Mouse (Mus musculus) hindbrain, embryonic 11.5 days (tissue): ENCODE measurements at regions not wholly inside any gene's neighbourhood (a gene's known extent, or its start where the extent isn't known, plus 50 kb on each side); places are given as distances from the start of the nearest gene placed in this dataset.
"Not testable (repeated sequence)": the region's sequence is repeated elsewhere in the genome, so short reads cannot be mapped to it uniquely, and the experiment has no call there.

Source experiments
- ATAC-seq: fragments of 200-750 bp; cut with Nextera tagmentation; 2 replicates; pipeline ENCODE4 v1.8.0; 2017; ENCODE audit warnings: mild to moderate bottlenecking, moderate TSS enrichment, moderate library complexity; ENCODE audit not compliant: low FRiP score
- DNase-seq: peaks from one replicate; pipeline ENCODE4 v3.0.0-alpha.2; 2015; ENCODE audit warnings: low spot score
- H3K27ac ChIP-seq: fragments of 300-500 bp; sonication (generic); 2 replicates; pipeline ENCODE4 v1.5.1; 2014; ENCODE audit warnings: mild to moderate bottlenecking, low read depth, low read length
- H3K27me3 ChIP-seq: fragments of 300-500 bp; sonication (generic); 2 replicates; pipeline ENCODE4 v1.6.1; 2014; ENCODE audit warnings: mild to moderate bottlenecking, low read length, moderate library complexity, mixed read lengths; ENCODE audit not compliant: control insufficient read depth, insufficient read depth
- H3K36me3 ChIP-seq: fragments of 300-500 bp; sonication (generic); 2 replicates; pipeline ENCODE4 v1.6.1; 2014; ENCODE audit warnings: mild to moderate bottlenecking, low read length, moderate library complexity, mixed read lengths; ENCODE audit not compliant: control insufficient read depth, insufficient read depth
- H3K4me1 ChIP-seq: fragments of 300-500 bp; sonication (generic); replicated peaks from 2 replicates; pipeline ENCODE4 v1.6.1; 2014; ENCODE audit warnings: low read length, mixed read lengths; ENCODE audit not compliant: control insufficient read depth, insufficient read depth
- H3K4me2 ChIP-seq: fragments of 300-500 bp; sonication (generic); replicated peaks from 2 replicates; pipeline ENCODE4 v1.6.1; 2014; ENCODE audit warnings: mild to moderate bottlenecking, low read depth, low read length
- H3K4me3 ChIP-seq: fragments of 300-500 bp; sonication (generic); 2 replicates; pipeline ENCODE4 v1.5.1; 2014; ENCODE audit warnings: low read depth, low read length
- H3K9ac ChIP-seq: fragments of 300-500 bp; sonication (generic); 2 replicates; pipeline ENCODE4 v1.6.1; 2014; ENCODE audit warnings: low read depth, low read length
- H3K9me3 ChIP-seq: fragments of 300-500 bp; sonication (generic); 2 replicates; pipeline ENCODE4 v1.6.1; 2016; ENCODE audit warnings: low read length; ENCODE audit not compliant: control insufficient read depth
- WGBS: fragments of 180-500 bp; shearing (Covaris S2); extraction: QIAGEN DNeasy Blood & Tissue Kit; methylation state at CpG from one replicate; pipeline ENCODE4 v1.1.7; 2014; 5-methylcytosine and 5-hydroxymethylcytosine counted together

- 79% methylated on average over 3 of the region's 3 CpGs for WGBS
- not testable (repeated sequence) for H3K4me2 ChIP-seq, H3K9ac ChIP-seq, DNase-seq, ATAC-seq, H3K4me1 ChIP-seq, H3K36me3 ChIP-seq, H3K9me3 ChIP-seq, H3K4me3 ChIP-seq, H3K27ac ChIP-seq, H3K27me3 ChIP-seq
Observed at GRCm38 (mm10) chr7:113711356-113711755, 54.4 kb upstream of the Spon1 start.
